Mouse (Mus musculus) liver, postnatal 0 days (tissue): ENCODE results near the gene Fam173a. TPM values are rescaled to one million over a fixed set of nuclear protein-coding genes. Genes with fewer than 3 reads are reported as not detected.

Source experiments
- ATAC-seq: fragments of 200-750 bp; cut with Nextera tagmentation; 2 replicates; pipeline ENCODE4 v1.8.0; 2017; ENCODE audit warnings: mild to moderate bottlenecking, moderate library complexity
- DNase-seq: peaks from one replicate; pipeline ENCODE4 v3.0.0-alpha.2; 2016
- H3K27ac ChIP-seq: fragments of 300-500 bp; sonication (generic); 2 replicates; pipeline ENCODE4 v1.5.1; 2014; ENCODE audit warnings: antibody characterized with exemption, moderate library complexity, mild to moderate bottlenecking, low read depth
- H3K27me3 ChIP-seq: fragments of 300-500 bp; sonication (generic); 2 replicates; pipeline ENCODE4 v1.6.1; 2014; ENCODE audit warnings: low read length, control low read depth, mixed read lengths; ENCODE audit not compliant: insufficient read depth
- H3K36me3 ChIP-seq: fragments of 300-500 bp; sonication (generic); replicated peaks from 2 replicates; pipeline ENCODE4 v1.6.1; 2014; ENCODE audit warnings: mild to moderate bottlenecking, control low read depth, low read length, moderate library complexity, mixed read lengths; ENCODE audit not compliant: insufficient read depth
- H3K4me1 ChIP-seq: fragments of 300-500 bp; sonication (generic); 2 replicates; pipeline ENCODE4 v1.6.1; 2014; ENCODE audit warnings: antibody characterized with exemption, mild to moderate bottlenecking, control low read depth; ENCODE audit not compliant: insufficient read depth
- H3K4me2 ChIP-seq: fragments of 300-500 bp; sonication (generic); 2 replicates; pipeline ENCODE4 v1.6.1; 2014; ENCODE audit warnings: low read depth, mild to moderate bottlenecking, low read length, moderate library complexity, mixed read lengths
- H3K4me3 ChIP-seq: fragments of 300-500 bp; sonication (generic); 2 replicates; pipeline ENCODE4 v1.5.1; 2014; ENCODE audit warnings: low read depth, low read length
- H3K9ac ChIP-seq: fragments of 300-500 bp; sonication (generic); replicated peaks from 2 replicates; pipeline ENCODE4 v1.6.1; 2014; ENCODE audit warnings: mild to moderate bottlenecking, moderate library complexity
- H3K9me3 ChIP-seq: fragments of 300-500 bp; sonication (generic); 2 replicates; pipeline ENCODE4 v1.6.1; 2016; ENCODE audit warnings: mild to moderate bottlenecking, control low read depth, low read length, mixed read lengths
- CTCF ChIP-seq: sonication (generic); IDR thresholded peaks from 2 replicates; pipeline ENCODE4 v1.5.1; 2016; ENCODE audit warnings: antibody characterized with exemption, low read depth
- EP300 ChIP-seq: IDR thresholded peaks from 2 replicates; pipeline ENCODE4 v1.6.1; 2016; ENCODE audit warnings: antibody characterized with exemption, low read depth, mild to moderate bottlenecking
- WGBS: fragments of 180-500 bp; shearing (Covaris S2); extraction: QIAGEN DNeasy Blood & Tissue Kit; methylation state at CpG from one replicate; pipeline ENCODE4 v1.1.7; 2014; ENCODE audit not compliant: insufficient replicate concordance; 5-methylcytosine and 5-hydroxymethylcytosine counted together
- polyA plus RNA-seq: library from polyadenylated mRNA; unstranded; fragments of >200 nt; fragmentation: Nextera tagmentation; extraction: Ambion mirVana; gene quantifications from 2 replicates; pipeline ENCODE4 v1.2.1, GENCODE M21; 2015

Gene Fam173a
- polyA plus RNA-seq, 1 experiment from 2014 or later: 51.6 TPM

GRCm38 (mm10) chr17:25783861-25784574, 8.7 kb downstream of the Fam173a start:
- WGBS: 79% methylated on average over 15 of the region's 15 CpGs
- H3K4me1 ChIP-seq: peaks cover 13% of the 10 kb centered on the region; the same call in 1 of the 2 replicates
- peaks cover 31% of the 10 kb centered on the region for H3K36me3 ChIP-seq
- H3K9me3 ChIP-seq: no peaks in the 10 kb centered on the region
- H3K9ac ChIP-seq: no peak overlapping the region
- peak overlapping the region; percentile 89; the same call in 1 of the 2 replicates for H3K4me2 ChIP-seq
- DNase-seq: no peak
- TF ChIP-seq EP300 (no peak), CTCF (no peak)
- no peak for ATAC-seq
- no peak overlapping the region for H3K27ac ChIP-seq
- no peak overlapping the region for H3K4me3 ChIP-seq
- no peaks in the 10 kb centered on the region for H3K27me3 ChIP-seq

DNA sequence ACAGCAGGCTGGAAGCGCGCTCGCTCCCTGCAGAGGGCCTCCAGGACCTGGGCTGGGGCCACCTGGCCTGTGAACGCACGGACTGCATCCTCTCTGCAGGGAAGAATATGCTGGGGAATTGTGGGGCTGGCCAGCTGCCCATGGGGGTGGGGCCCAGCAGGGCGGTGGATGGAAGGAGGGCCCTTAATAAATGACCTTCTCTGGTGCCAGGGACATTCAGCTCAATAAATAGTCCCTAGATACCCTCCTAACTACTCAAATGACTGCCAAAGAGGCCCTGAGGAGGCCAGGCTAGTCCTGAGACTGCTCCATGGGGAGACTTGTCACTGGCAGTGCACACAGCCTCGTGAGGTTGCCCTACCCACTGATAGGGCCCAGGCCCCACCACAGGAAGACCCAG, 9.6 kb downstream of the Fam173a start:
- Histone ChIP-seq H3K36me3 (peaks cover 31% of the 10 kb centered on the region), H3K27me3 (no peaks in the 10 kb centered on the region), H3K4me3 (no peak overlapping the region), H3K27ac (no peak overlapping the region), H3K9ac (no peak overlapping the region), H3K4me1 (peaks cover 13% of the 10 kb centered on the region; the same call in 1 of the 2 replicates), H3K9me3 (no peaks in the 10 kb centered on the region), H3K4me2 (no peak overlapping the region)
- TF ChIP-seq EP300 (no peak), CTCF (no peak)
- DNase-seq (no peak), ATAC-seq (no peak)
- 83% methylated on average over 7 of the region's 7 CpGs for WGBS

- Histone ChIP-seq H3K9ac (no peak overlapping the region), H3K36me3 (peaks cover 42% of the 10 kb centered on the region), H3K27ac (no peak overlapping the region), H3K9me3 (no peaks in the 10 kb centered on the region), H3K4me1 (peaks cover 13% of the 10 kb centered on the region; the same call in 1 of the 2 replicates), H3K27me3 (no peaks in the 10 kb centered on the region), H3K4me2 (no peak overlapping the region), H3K4me3 (no peak overlapping the region)
- 80% methylated on average over 6 of the region's 6 CpGs for WGBS
- TF ChIP-seq EP300: no peak
- TF ChIP-seq CTCF: no peak
- DNase-seq: no peak
- no peak for ATAC-seq
These were observed 11.4 kb downstream of the Fam173a start for GRCm38 (mm10) chr17:25781339-25781738.

DNA sequence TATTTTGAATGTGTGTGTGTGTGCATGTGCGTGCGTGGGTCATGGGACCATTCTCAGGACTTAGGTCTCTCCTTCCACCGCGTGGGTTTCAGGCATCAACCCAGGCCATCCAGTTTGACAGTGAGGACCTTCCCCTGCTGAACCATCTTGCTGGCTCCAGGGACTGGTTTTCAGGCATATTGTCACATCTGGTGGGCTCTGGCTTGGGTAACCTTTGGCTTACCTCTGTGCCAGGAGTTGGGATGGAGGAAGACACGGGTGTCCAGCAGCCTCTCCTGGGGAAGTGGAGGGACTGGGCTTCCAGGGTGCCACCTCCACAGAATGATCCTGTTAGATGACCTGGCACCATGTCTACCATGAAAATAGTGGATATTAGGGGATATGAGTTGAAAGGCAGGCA, 14.8 kb downstream of the Fam173a start:
- ATAC-seq (no peak), DNase-seq (no peak)
- WGBS: 87% methylated on average over 5 of the region's 5 CpGs
- no peaks in the 10 kb centered on the region for H3K9me3 ChIP-seq
- no peaks in the 10 kb centered on the region for H3K27me3 ChIP-seq
- no peak for TF ChIP-seq EP300
- no peak for TF ChIP-seq CTCF
- peaks cover 7% of the 10 kb centered on the region; the same call in 1 of the 2 replicates for H3K4me1 ChIP-seq
- H3K4me3 ChIP-seq: no peak overlapping the region
- no peak overlapping the region for H3K4me2 ChIP-seq
- H3K27ac ChIP-seq: no peak overlapping the region
- no peak overlapping the region for H3K9ac ChIP-seq
- H3K36me3 ChIP-seq: peaks cover 48% of the 10 kb centered on the region

- Histone ChIP-seq H3K36me3 (peaks cover 27% of the 10 kb centered on the region), H3K27ac (no peak overlapping the region), H3K4me1 (peaks cover 7% of the 10 kb centered on the region; the same call in 1 of the 2 replicates), H3K9ac (no peak overlapping the region), H3K27me3 (no peaks in the 10 kb centered on the region), H3K4me2 (no peak overlapping the region), H3K4me3 (no peak overlapping the region), H3K9me3 (no peaks in the 10 kb centered on the region)
- 73% methylated on average over 10 of the region's 10 CpGs for WGBS
- ATAC-seq (no peak), DNase-seq (no peak)
- TF ChIP-seq EP300: no peak
- TF ChIP-seq CTCF: no peak
These were observed 17.2 kb downstream of the Fam173a start for GRCm38 (mm10) chr17:25775318-25776062.

- ATAC-seq (peak; percentile 97), DNase-seq (peak; percentile 98)
- Histone ChIP-seq H3K27ac (peak within 1 kb of the TSS; percentile 55; the same call in 1 of the 2 replicates), H3K4me3 (peak within 1 kb of the TSS; percentile 84), H3K9me3 (no peaks in the 10 kb centered on the region), H3K4me2 (peak within 1 kb of the TSS; percentile 86), H3K9ac (peak within 1 kb of the TSS; percentile 95), H3K4me1 (peaks cover 7% of the 10 kb centered on the region; the same call in 1 of the 2 replicates), H3K36me3 (peaks cover 17% of the 10 kb centered on the region; the same call in 1 of the 2 replicates), H3K27me3 (no peaks in the 10 kb centered on the region)
- no peak for TF ChIP-seq EP300
- peak; percentile 100 for TF ChIP-seq CTCF
- WGBS: under 1% methylated on average over 37 of the region's 37 CpGs
These were observed 19.1 kb downstream of the Fam173a start, which contains the start of gene Narfl for GRCm38 (mm10) chr17:25773549-25774120. Narfl (plus strand) TSS chr17:25773776.
